Mouse (Mus musculus) forebrain, embryonic 13.5 days (tissue): ENCODE results near the gene Hnrnpa3. TPM values are rescaled to one million over a fixed set of nuclear protein-coding genes. Genes with fewer than 3 reads are reported as not detected.
A peak's percentile ranks its signal among the peaks of the same experiment; 100 is the strongest.
"Not testable (repeated sequence)": the region's sequence is repeated elsewhere in the genome, so short reads cannot be mapped to it uniquely, and the experiment has no call there.

ENCODE experiments used
- ATAC-seq: fragments of 200-750 bp; cut with Nextera tagmentation; 2 replicates; pipeline ENCODE4 v1.8.0; 2017
- H3K27ac ChIP-seq: fragments of 300-500 bp; sonication (generic); 2 replicates; pipeline ENCODE4 v1.5.1; 2015; ENCODE audit warnings: inconsistent platforms, mild to moderate bottlenecking, moderate library complexity
- H3K27me3 ChIP-seq: fragments of 300-500 bp; sonication (generic); 2 replicates; pipeline ENCODE4 v1.6.1; 2015; ENCODE audit warnings: mild to moderate bottlenecking, inconsistent platforms
- H3K36me3 ChIP-seq: fragments of 300-500 bp; sonication (generic); 2 replicates; pipeline ENCODE4 v1.6.1; 2015; ENCODE audit warnings: mild to moderate bottlenecking, inconsistent platforms; ENCODE audit not compliant: poor library complexity, severe bottlenecking
- H3K4me1 ChIP-seq: fragments of 300-500 bp; sonication (generic); 2 replicates; pipeline ENCODE4 v1.6.1; 2015; ENCODE audit warnings: inconsistent platforms
- H3K4me2 ChIP-seq: fragments of 300-500 bp; sonication (generic); 2 replicates; pipeline ENCODE4 v1.6.1; 2015; ENCODE audit warnings: inconsistent platforms, mild to moderate bottlenecking, moderate library complexity
- H3K4me3 ChIP-seq: fragments of 300-500 bp; sonication (generic); 2 replicates; pipeline ENCODE4 v1.5.1; 2015; ENCODE audit warnings: mild to moderate bottlenecking, inconsistent platforms
- H3K9ac ChIP-seq: fragments of 300-500 bp; sonication (generic); 2 replicates; pipeline ENCODE4 v1.6.1; 2015; ENCODE audit warnings: mild to moderate bottlenecking, inconsistent platforms
- H3K9me3 ChIP-seq: fragments of 300-500 bp; sonication (generic); replicated peaks from 2 replicates; pipeline ENCODE4 v1.6.1; 2016; ENCODE audit warnings: inconsistent platforms
- WGBS: fragments of 180-500 bp; shearing (Covaris S2); methylation state at CpG from one replicate; pipeline ENCODE4 v1.1.7; 2015; 5-methylcytosine and 5-hydroxymethylcytosine counted together
- polyA plus RNA-seq: library from polyadenylated mRNA; unstranded; fragments of >200 nt; fragmentation: Nextera tagmentation; extraction: Ambion mirVana; gene quantifications from 2 replicates; pipeline ENCODE4 v1.2.1, GENCODE M21; 2015

Gene Hnrnpa3
- polyA plus RNA-seq = 354 and 365 TPM in 2 replicates

DNA sequence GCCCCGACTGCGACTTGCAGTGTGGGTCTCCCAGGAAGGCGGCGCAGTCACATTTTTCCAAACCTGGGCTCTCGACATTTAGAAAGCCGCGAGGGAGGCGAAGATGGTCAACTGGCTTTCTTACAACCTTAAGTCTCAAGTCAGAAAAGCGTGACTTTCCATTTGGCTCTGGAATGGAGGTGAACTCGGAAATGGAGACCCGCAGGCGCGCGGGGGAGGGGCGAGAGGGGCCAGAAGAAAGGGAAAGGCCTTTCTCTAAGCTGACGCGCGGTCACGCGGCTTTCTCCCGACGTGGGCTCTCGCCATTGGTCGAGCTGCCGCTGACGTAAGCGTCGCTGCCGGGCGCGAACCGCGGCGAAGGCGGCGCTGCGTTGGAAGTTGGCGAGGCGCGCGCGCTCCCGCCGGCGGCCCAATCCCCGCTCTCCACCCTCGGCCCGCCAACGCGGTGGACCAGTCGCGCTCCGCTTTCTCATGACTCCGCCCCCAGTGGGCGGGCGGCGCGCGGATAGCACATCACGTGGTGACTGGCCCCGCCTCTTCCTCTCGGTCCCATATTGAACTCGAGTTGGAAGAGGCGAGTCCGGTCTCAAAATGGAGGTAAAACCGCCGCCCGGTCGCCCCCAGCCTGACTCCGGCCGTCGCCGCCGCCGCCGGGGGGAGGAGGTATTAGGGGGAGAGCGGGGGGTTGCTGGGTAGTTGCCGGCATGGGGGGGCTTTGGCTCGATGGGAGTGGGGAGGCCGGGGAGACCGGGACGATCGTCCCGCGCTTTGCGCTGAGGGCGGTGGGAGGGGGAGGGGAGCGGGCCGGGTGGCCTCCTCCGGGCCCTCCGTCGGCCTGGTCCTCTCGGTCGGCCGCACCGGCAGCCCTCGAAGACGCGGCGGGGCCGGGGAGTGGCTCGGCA lies at the start of gene Hnrnpa3:
Hnrnpa3 (plus strand) TSS at position 535 of the 902 bp plus-strand sequence.
- peak within 1 kb of the TSS; percentile 98 for H3K9ac ChIP-seq
- H3K36me3 ChIP-seq = peaks cover 17% of the 10 kb centered on the region
- ATAC-seq = peak; percentile 97
- no peaks in the 10 kb centered on the region for H3K9me3 ChIP-seq
- under 1% methylated on average over 71 of the region's 102 CpGs for WGBS
- peak within 1 kb of the TSS; percentile 98 for H3K27ac ChIP-seq
- H3K4me2 ChIP-seq = peak within 1 kb of the TSS; percentile 76
- no peaks in the 10 kb centered on the region for H3K27me3 ChIP-seq
- peak within 1 kb of the TSS; percentile 94 for H3K4me3 ChIP-seq
- peaks cover 25% of the 10 kb centered on the region for H3K4me1 ChIP-seq

DNA sequence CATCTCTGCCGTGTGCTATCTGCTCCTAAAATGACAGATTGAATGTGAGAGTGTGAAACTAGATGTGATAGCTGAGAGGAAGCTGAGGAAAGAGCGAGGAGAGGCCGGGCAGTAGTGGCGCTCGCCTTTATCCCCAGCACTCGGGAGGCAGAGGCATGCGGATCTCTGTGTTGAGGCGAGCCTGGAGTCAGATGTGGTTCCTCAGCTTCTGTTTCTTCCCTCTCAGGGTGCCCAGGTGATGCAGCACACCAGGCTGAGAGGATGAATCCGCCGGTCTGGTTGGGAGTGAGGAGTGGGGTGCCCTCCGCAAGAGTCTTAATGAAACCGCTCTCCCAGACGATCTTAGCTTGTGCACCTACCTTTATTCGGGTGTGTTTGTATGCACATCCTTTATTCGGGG lies 49.1 kb upstream of the Hnrnpa3 start:
- 68% methylated on average over 15 of the region's 15 CpGs for WGBS
- no peak for ATAC-seq
- no peak overlapping the region for H3K27ac ChIP-seq

GRCm38 (mm10) chr2:75610602-75611001 lies 48.5 kb upstream of the Hnrnpa3 start:
- 92% methylated on average over 7 of the region's 7 CpGs for WGBS
- not testable (repeated sequence) for H3K4me3 ChIP-seq, ATAC-seq, H3K4me2 ChIP-seq, H3K9me3 ChIP-seq, H3K9ac ChIP-seq, H3K36me3 ChIP-seq, H3K27ac ChIP-seq
- Histone ChIP-seq H3K27me3 (peaks cover 20% of the 10 kb centered on the region), H3K4me1 (peaks cover 28% of the 10 kb centered on the region)

More for the DNA sequence above, 49.1 kb upstream of the Hnrnpa3 start:
- peaks cover 20% of the 10 kb centered on the region for H3K27me3 ChIP-seq
- H3K36me3 ChIP-seq = no peaks in the 10 kb centered on the region
- H3K4me1 ChIP-seq = peaks cover 28% of the 10 kb centered on the region
- H3K9me3 ChIP-seq = no peaks in the 10 kb centered on the region
- H3K9ac ChIP-seq = peak overlapping the region; percentile 52
- H3K4me2 ChIP-seq = peak overlapping the region; percentile 57
- peak overlapping the region; percentile 26 for H3K4me3 ChIP-seq

DNA sequence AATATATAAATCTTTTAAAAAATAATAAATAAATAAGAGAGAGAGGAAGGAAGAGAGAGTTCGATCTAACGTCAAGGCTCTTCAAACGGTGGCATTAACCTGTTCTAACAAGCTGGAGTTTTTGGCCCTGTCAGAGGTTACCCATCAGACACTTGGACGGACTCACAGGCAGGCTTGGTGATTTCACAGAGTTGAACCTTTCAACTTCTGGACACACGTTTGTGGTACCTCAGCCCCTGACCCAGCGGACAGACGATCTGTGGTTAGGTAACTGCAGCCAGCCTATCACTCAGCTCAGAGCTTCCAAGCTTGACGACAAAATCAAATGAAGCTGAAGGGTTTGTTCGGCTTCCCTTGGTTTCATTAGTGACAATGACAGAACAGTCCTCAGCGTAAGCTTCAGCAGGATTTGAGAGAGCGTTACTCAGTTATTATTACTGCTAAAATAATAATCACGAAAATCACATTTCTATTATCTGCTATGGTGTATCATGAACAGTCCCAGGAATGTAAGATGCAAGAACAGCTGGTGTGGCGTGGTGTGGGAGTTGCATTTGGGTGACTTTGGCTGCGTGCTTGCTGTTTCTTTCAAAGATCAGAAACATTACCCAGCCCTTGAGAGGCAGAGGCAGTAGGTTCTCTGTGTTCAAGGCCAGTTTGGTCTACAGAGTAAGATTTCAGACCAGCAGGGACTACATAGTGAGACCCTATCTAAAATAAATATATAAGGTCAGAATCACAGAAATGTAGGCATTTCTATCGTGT lies 47.8 kb upstream of the Hnrnpa3 start:
- Histone ChIP-seq H3K9me3 (no peaks in the 10 kb centered on the region), H3K9ac (no peak overlapping the region), H3K27ac (no peak overlapping the region), H3K36me3 (no peaks in the 10 kb centered on the region), H3K27me3 (peaks cover 20% of the 10 kb centered on the region), H3K4me3 (no peak overlapping the region), H3K4me1 (peaks cover 28% of the 10 kb centered on the region), H3K4me2 (no peak overlapping the region)
- ATAC-seq = no peak
- WGBS = 91% methylated on average over 15 of the region's 15 CpGs

GRCm38 (mm10) chr2:75612006-75612405 lies 47.1 kb upstream of the Hnrnpa3 start:
- Histone ChIP-seq H3K4me1 (peaks cover 28% of the 10 kb centered on the region), H3K27me3 (peaks cover 18% of the 10 kb centered on the region), H3K9me3 (no peaks in the 10 kb centered on the region), H3K4me2 (no peak overlapping the region), H3K9ac (no peak overlapping the region), H3K36me3 (no peaks in the 10 kb centered on the region), H3K4me3 (no peak overlapping the region), H3K27ac (no peak overlapping the region)
- no peak for ATAC-seq
- 89% methylated on average over 2 of the region's 2 CpGs for WGBS

GRCm38 (mm10) chr2:75612981-75613567 lies 46.0 kb upstream of the Hnrnpa3 start:
- peak overlapping the region; percentile 45; the same call in 1 of the 2 replicates for H3K9ac ChIP-seq

GRCm38 (mm10) chr2:75614577-75614976 lies 44.5 kb upstream of the Hnrnpa3 start:
- Histone ChIP-seq H3K9me3 (no peaks in the 10 kb centered on the region), H3K4me2 (no peak overlapping the region), H3K4me3 (no peak overlapping the region), H3K4me1 (peaks cover 16% of the 10 kb centered on the region), H3K27me3 (peaks cover 7% of the 10 kb centered on the region), H3K9ac (no peak overlapping the region), H3K27ac (no peak overlapping the region), H3K36me3 (no peaks in the 10 kb centered on the region)
- ATAC-seq = no peak
- WGBS = 95% methylated on average over 6 of the region's 6 CpGs

More at GRCm38 (mm10) chr2:75612981-75613567, 46.0 kb upstream of the Hnrnpa3 start:
- no peak overlapping the region for H3K4me2 ChIP-seq
- H3K27ac ChIP-seq = no peak overlapping the region
- 9% methylated on average over 14 of the region's 14 CpGs for WGBS
- H3K36me3 ChIP-seq = no peaks in the 10 kb centered on the region
- peaks cover 28% of the 10 kb centered on the region for H3K4me1 ChIP-seq
- H3K9me3 ChIP-seq = no peaks in the 10 kb centered on the region
- peaks cover 12% of the 10 kb centered on the region for H3K27me3 ChIP-seq
- H3K4me3 ChIP-seq = no peak overlapping the region
- ATAC-seq = no peak

DNA sequence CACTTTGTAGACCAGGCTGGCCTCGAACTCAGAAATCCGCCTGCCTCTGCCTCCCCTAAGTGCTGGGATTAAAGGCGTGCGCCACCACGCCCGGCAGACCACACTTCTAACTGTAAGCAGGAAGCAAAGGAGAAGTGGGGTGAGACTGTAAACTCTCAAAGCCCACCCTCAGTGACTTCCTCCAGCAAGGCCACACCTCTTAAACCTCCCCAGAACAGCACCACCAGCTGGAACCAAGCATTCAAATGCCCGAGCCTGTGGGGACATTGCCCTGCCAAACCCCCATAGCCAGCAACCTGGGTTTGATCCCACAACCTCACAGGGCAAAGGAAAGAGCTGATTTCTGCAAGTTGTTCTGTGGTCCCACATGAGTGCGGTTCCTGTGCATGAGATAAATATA lies 42.1 kb upstream of the Hnrnpa3 start:
- Histone ChIP-seq H3K9ac (no peak overlapping the region), H3K36me3 (no peaks in the 10 kb centered on the region), H3K9me3 (no peaks in the 10 kb centered on the region), H3K4me3 (no peak overlapping the region), H3K4me1 (peaks cover 10% of the 10 kb centered on the region), H3K27me3 (no peaks in the 10 kb centered on the region), H3K4me2 (no peak overlapping the region), H3K27ac (no peak overlapping the region)
- 93% methylated on average over 8 of the region's 8 CpGs for WGBS
- no peak for ATAC-seq

GRCm38 (mm10) chr2:75618712-75619111 lies 40.3 kb upstream of the Hnrnpa3 start:
- H3K27me3 ChIP-seq = no peaks in the 10 kb centered on the region
- no peaks in the 10 kb centered on the region for H3K4me1 ChIP-seq
- no peak overlapping the region for H3K4me2 ChIP-seq
- no peak overlapping the region for H3K27ac ChIP-seq
- no peaks in the 10 kb centered on the region for H3K36me3 ChIP-seq
- no peak for ATAC-seq
- H3K9me3 ChIP-seq = no peaks in the 10 kb centered on the region
- H3K4me3 ChIP-seq = no peak overlapping the region
- 67% methylated on average over 6 of the region's 6 CpGs for WGBS
- no peak overlapping the region for H3K9ac ChIP-seq

DNA sequence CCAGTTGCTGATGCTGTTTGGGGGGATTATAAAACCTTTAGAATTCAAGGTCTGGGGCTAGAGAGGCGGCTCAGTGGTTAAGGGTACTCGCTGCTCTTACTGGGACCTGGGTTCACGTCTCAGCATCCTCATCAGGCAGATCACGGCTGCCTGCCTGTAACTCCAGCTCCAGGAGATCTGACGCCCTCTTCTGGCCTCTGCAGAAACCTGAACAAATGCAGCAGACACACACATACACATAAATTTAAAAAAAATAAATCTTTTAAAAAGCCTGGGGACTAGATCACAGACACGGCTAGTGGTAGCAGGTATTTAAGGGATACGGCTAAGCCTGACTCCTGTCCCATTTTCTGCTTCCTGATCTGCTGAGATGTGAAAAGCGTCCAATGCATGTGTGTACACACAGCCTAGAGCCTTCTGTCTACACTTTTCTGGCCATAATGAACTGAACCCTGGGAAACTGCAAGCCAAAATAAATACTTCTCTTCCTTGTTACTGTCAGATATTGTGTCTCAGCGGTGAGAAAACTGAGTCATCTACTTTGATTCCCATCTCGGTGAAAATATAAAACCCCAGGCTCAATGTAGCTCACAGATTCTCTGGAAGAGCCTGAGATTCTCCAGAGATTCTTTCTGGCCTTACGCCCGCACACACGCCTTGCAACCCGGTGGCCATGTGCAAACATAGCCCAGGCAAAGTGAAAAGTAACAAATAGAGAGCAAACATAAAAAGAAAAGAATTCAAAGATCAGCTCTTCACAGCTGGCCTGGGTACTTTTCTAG lies 37.0 kb upstream of the Hnrnpa3 start:
- 89% methylated on average over 14 of the region's 14 CpGs for WGBS

DNA sequence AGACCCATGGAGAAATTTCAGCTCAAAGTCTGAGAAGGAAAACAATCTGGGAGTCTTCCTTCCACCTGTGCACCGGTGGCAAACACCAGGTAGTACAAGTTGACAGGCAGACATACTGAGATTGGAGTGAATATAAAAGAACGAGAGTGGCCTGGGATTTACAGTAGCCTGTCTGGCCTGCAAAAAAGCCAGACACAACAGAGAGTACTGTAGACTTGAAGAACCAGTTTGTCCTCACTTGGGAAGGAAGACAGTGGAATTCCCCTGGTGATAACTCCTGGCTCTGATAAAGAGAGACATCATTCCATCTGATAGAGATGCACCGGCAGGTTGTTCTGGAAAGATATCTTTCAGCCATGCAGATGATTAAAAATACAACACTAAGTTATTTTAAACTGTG lies 34.0 kb upstream of the Hnrnpa3 start:
- WGBS = 92% methylated on average over 3 of the region's 3 CpGs
- Histone ChIP-seq H3K4me2 (no peak overlapping the region), H3K9ac (no peak overlapping the region), H3K4me3 (no peak overlapping the region), H3K27me3 (no peaks in the 10 kb centered on the region), H3K36me3 (no peaks in the 10 kb centered on the region), H3K4me1 (no peaks in the 10 kb centered on the region), H3K27ac (no peak overlapping the region), H3K9me3 (no peaks in the 10 kb centered on the region)
- no peak for ATAC-seq

More for the DNA sequence above, 37.0 kb upstream of the Hnrnpa3 start:
- Histone ChIP-seq H3K4me2 (no peak overlapping the region), H3K9ac (no peak overlapping the region), H3K36me3 (no peaks in the 10 kb centered on the region), H3K27ac (no peak overlapping the region), H3K27me3 (no peaks in the 10 kb centered on the region), H3K4me3 (no peak overlapping the region), H3K9me3 (no peaks in the 10 kb centered on the region), H3K4me1 (no peaks in the 10 kb centered on the region)
- no peak for ATAC-seq
